Mouse (Mus musculus) bone marrow macrophage, adult 2 months (primary cell): ENCODE data around the gene Col23a1.

Source experiments
- CTCF ChIP-seq: IDR thresholded peaks from 2 replicates; pipeline ENCODE4 v1.5.1; 2012; ENCODE audit warnings: low read depth, mild to moderate bottlenecking, low read length, moderate library complexity
- POLR2A ChIP-seq: IDR thresholded peaks from 2 replicates; pipeline ENCODE4 v1.6.1; 2012; ENCODE audit warnings: mild to moderate bottlenecking, low read depth, low read length, borderline replicate concordance

DNA sequence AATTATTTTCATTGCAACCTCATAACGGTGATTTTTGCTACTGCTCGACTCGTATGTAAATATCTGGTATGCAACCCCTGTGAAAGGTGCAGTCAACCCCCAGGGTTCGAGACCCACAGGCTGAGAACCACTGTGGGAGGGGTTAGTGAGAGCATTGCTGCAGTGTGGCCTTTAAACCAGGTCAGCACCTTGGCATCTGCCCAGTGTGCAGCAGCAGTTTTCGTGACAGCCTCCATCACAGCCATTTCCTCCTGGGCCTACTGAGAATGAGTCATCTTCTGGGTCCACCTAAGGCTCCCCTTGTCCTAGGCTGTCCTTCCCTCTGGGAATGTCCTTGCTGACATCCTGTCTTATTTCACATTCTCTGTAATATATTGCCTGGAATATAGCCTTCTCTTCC lies 64.0 kb downstream of the Col23a1 start:
- TF ChIP-seq CTCF (no peak), POLR2A (no peak)
